Mouse (Mus musculus): ENCODE results near the gene Sf3b2.
"Not testable (repeated sequence)": the region's sequence is repeated elsewhere in the genome, so short reads cannot be mapped to it uniquely, and the experiment has no call there.

Sf3b2 gene

GRCm38 (mm10) chr19:5272801-5273733, 22.2 kb downstream of the Sf3b2 start, which contains the start of gene Pacs1:
Gene Pacs1, minus strand, starts transcription at chr19:5273119.
- DNase-seq (ENCODE audit: low spot score in 2 of 2): peak; percentile 73 to 81

GRCm38 (mm10) chr19:5272326-5272795, 22.9 kb downstream of the Sf3b2 start:
- peak in 1 of 2 experiments; percentile 17 for DNase-seq (ENCODE audit: low spot score in 2 of 2)

- no peak for DNase-seq (ENCODE audit: low spot score in 2 of 2)
Observed at GRCm38 (mm10) chr19:5271430-5271829, 23.8 kb downstream of the Sf3b2 start.

- DNase-seq (ENCODE audit: low spot score in 2 of 2): no peak
Observed at GRCm38 (mm10) chr19:5269392-5269791, 25.9 kb downstream of the Sf3b2 start.

GRCm38 (mm10) chr19:5268875-5269274, 26.4 kb downstream of the Sf3b2 start:
- no peak for DNase-seq (ENCODE audit: low spot score in 2 of 2)

GRCm38 (mm10) chr19:5268017-5268416, 27.2 kb downstream of the Sf3b2 start:
- DNase-seq (ENCODE audit: low spot score in 2 of 2): no peak

GRCm38 (mm10) chr19:5267015-5267414, 28.2 kb downstream of the Sf3b2 start:
- DNase-seq (ENCODE audit: low spot score in 2 of 2): no peak

GRCm38 (mm10) chr19:5257140-5257539, 38.1 kb downstream of the Sf3b2 start:
- no peak for DNase-seq (ENCODE audit: low spot score in 2 of 2)

GRCm38 (mm10) chr19:5236981-5237380, 58.3 kb downstream of the Sf3b2 start:
- DNase-seq (ENCODE audit: low spot score in 2 of 2): not testable (repeated sequence)

GRCm38 (mm10) chr19:5232696-5233095, 62.6 kb downstream of the Sf3b2 start:
- DNase-seq (ENCODE audit: low spot score in 2 of 2): no peak

GRCm38 (mm10) chr19:5230110-5230509, 65.1 kb downstream of the Sf3b2 start:
- DNase-seq (ENCODE audit: low spot score in 2 of 2): no peak

- no peak for DNase-seq (ENCODE audit: low spot score in 2 of 2)
Observed at GRCm38 (mm10) chr19:5224624-5225023, 70.6 kb downstream of the Sf3b2 start.

- DNase-seq (ENCODE audit: low spot score in 2 of 2): no peak
Observed at GRCm38 (mm10) chr19:5224077-5224476, 71.2 kb downstream of the Sf3b2 start.

Measured in right cerebral cortex, adult 2 months (tissue).